Mouse (Mus musculus) heart, postnatal 4 days (tissue): ENCODE measurements around the gene Zfp668. TPM values are rescaled to one million over a fixed set of nuclear protein-coding genes. Genes with fewer than 3 reads are reported as not detected.
A peak's percentile ranks its signal among the peaks of the same experiment; 100 is the strongest.

Experiments
- DNase-seq: peaks from one replicate; pipeline ENCODE4 v3.0.0; 2021
- total RNA-seq, 2 experiments: library from RNA; stranded (reverse); gene quantifications; 2 replicates each; pipeline ENCODE4 v1.2.3; 2021

The Zfp668 gene
- total RNA-seq, 2 experiments from 2014 or later = 7.7 to 8.9 TPM

- DNase-seq = no peak
Measured at GRCm38 (mm10) chr7:127894480-127894879, 17.9 kb upstream of the Zfp668 start.

- no peak for DNase-seq
Measured at GRCm38 (mm10) chr7:127890798-127891197, 14.2 kb upstream of the Zfp668 start, which contains the start of gene Prss53. TSS of gene Prss53 (minus strand) at chr7:127890970.

- DNase-seq = no peak
Measured at GRCm38 (mm10) chr7:127888821-127889220, 12.2 kb upstream of the Zfp668 start.

- DNase-seq = no peak
Measured at GRCm38 (mm10) chr7:127887781-127888180, 11.2 kb upstream of the Zfp668 start.

- no peak for DNase-seq
Measured at GRCm38 (mm10) chr7:127887191-127887590, 10.6 kb upstream of the Zfp668 start.

GRCm38 (mm10) chr7:127886551-127886950, 9.9 kb upstream of the Zfp668 start:
- DNase-seq = no peak

GRCm38 (mm10) chr7:127885951-127886350, 9.3 kb upstream of the Zfp668 start:
- DNase-seq = peak; percentile 73

- no peak for DNase-seq
Measured at GRCm38 (mm10) chr7:127880431-127880830, 3.8 kb upstream of the Zfp668 start.

- DNase-seq = no peak
Measured at GRCm38 (mm10) chr7:127879301-127879700, 2.7 kb upstream of the Zfp668 start.

- DNase-seq = peak; percentile 76
Measured at GRCm38 (mm10) chr7:127876041-127876466, 574 bp downstream of the Zfp668 start, which contains the start of gene Zfp646. TSS of gene Zfp646 (plus strand) at chr7:127876221.

- DNase-seq = peak; percentile 94
Measured at GRCm38 (mm10) chr7:127875627-127876001, 1.0 kb downstream of the Zfp668 start.

- no peak for DNase-seq
Measured at GRCm38 (mm10) chr7:127874812-127875626, 1.6 kb downstream of the Zfp668 start.

GRCm38 (mm10) chr7:127870136-127870821, 6.3 kb downstream of the Zfp668 start:
- no peak for DNase-seq

- DNase-seq = peak; percentile 60
Measured at GRCm38 (mm10) chr7:127869149-127869810, 7.3 kb downstream of the Zfp668 start.

GRCm38 (mm10) chr7:127867641-127868040, 9.0 kb downstream of the Zfp668 start:
- DNase-seq = no peak

GRCm38 (mm10) chr7:127866434-127866833, 10.2 kb downstream of the Zfp668 start:
- DNase-seq = no peak

- no peak for DNase-seq
Measured at GRCm38 (mm10) chr7:127858258-127858657, 18.4 kb downstream of the Zfp668 start.

GRCm38 (mm10) chr7:127850906-127851305, 25.7 kb downstream of the Zfp668 start:
- DNase-seq = no peak

GRCm38 (mm10) chr7:127849973-127850875, 26.4 kb downstream of the Zfp668 start:
- DNase-seq = no peak

GRCm38 (mm10) chr7:127842001-127842718, 34.5 kb downstream of the Zfp668 start:
- DNase-seq = peak; percentile 81

GRCm38 (mm10) chr7:127841340-127842000, 35.2 kb downstream of the Zfp668 start:
- peak; percentile 95 for DNase-seq
